Mouse (Mus musculus): Measurements from ENCODE around the gene Szrd1. TPM values are rescaled to one million over a fixed set of nuclear protein-coding genes. Genes with fewer than 3 reads are reported as not detected.

The Szrd1 gene
- polyA plus RNA-seq, 1 experiment: 54.2 TPM

DNA sequence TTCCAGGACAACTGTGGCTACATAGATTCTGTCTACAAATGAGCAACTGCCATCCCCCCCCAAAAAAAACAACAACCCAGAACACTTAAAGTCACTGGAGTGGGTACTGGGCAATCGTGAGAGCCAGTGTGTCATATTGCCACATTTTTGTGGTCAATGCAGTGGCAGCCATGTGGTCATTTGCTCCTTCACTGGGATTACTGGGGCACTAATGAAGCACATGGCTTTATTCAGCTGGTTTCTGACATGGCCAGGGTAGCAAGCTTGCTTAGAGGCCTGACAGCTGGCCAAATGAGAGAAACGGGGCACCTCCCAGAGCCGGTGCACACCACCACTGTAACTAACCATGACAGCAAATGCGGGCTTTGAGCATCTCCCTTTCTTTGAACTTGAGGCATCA lies 38.9 kb upstream of the Szrd1 start:
- TF ChIP-seq CTCF (IDR thresholded peaks at IDR 0.05; ENCODE audit: borderline replicate concordance, control insufficient read depth, extremely low read depth, insufficient read depth, low read length, poor library complexity) (no peak), POLR2A (IDR thresholded peaks at IDR 0.05; ENCODE audit: control insufficient read depth, extremely low read depth, insufficient read depth, low read length, poor library complexity) (no peak)
- H3K36me3 ChIP-seq (ENCODE audit: control insufficient read depth, insufficient read depth, low read length): peaks cover 19% of the 10 kb centered on the region; the same call in 1 of the 2 replicates
- no peaks in the 10 kb centered on the region for H3K27me3 ChIP-seq (ENCODE audit: control insufficient read depth, insufficient read depth, low read length)
- H3K4me3 ChIP-seq (ENCODE audit: control insufficient read depth, insufficient read depth, low read length): no peak overlapping the region
- 98% methylated on average over 4 of the region's 4 CpGs for whole genome bisulfite sequencing
- no peak overlapping the region for H3K27ac ChIP-seq (ENCODE audit: control insufficient read depth, insufficient read depth, low read length)
- no peak for DNase-seq
- peaks cover 4% of the 10 kb centered on the region; the same call in 1 of the 2 replicates for H3K4me1 ChIP-seq (replicated peaks; ENCODE audit: control insufficient read depth, insufficient read depth, low read length)

DNA sequence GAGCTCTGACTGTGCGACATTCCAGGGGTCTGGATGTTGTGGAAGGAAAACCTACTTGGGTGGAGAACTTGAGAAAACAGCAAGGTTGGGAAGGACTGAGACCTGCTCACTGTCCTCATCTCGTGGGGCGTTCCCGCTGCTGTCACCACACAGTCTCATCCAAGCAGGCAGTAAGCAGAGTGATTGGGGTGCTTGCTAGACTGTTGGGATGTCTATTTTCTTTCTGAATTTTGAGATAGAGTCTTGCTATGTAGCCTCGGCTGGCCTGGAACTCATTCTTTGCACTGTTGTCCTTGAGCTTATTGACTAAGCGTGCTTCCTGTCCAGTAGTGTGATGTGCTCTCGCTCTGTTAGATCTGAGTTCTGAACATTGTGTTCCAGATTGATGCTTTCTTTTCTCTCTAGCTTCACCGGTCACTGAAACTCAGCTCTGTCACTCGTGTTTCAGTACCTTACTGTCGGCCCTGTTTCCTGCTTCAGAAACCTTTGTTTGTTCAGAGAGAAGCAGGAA lies 36.8 kb upstream of the Szrd1 start:
- no peak overlapping the region for H3K4me3 ChIP-seq (ENCODE audit: control insufficient read depth, insufficient read depth, low read length)
- H3K4me1 ChIP-seq (replicated peaks; ENCODE audit: control insufficient read depth, insufficient read depth, low read length): no peaks in the 10 kb centered on the region
- no peaks in the 10 kb centered on the region for H3K27me3 ChIP-seq (ENCODE audit: control insufficient read depth, insufficient read depth, low read length)
- TF ChIP-seq CTCF (IDR thresholded peaks at IDR 0.05; ENCODE audit: borderline replicate concordance, control insufficient read depth, extremely low read depth, insufficient read depth, low read length, poor library complexity): no peak
- TF ChIP-seq POLR2A (IDR thresholded peaks at IDR 0.05; ENCODE audit: control insufficient read depth, extremely low read depth, insufficient read depth, low read length, poor library complexity): no peak
- WGBS: 91% methylated on average over 10 of the region's 10 CpGs
- no peak for DNase-seq
- H3K27ac ChIP-seq (ENCODE audit: control insufficient read depth, insufficient read depth, low read length): no peak overlapping the region
- H3K36me3 ChIP-seq (ENCODE audit: control insufficient read depth, insufficient read depth, low read length): peaks cover 20% of the 10 kb centered on the region

DNA sequence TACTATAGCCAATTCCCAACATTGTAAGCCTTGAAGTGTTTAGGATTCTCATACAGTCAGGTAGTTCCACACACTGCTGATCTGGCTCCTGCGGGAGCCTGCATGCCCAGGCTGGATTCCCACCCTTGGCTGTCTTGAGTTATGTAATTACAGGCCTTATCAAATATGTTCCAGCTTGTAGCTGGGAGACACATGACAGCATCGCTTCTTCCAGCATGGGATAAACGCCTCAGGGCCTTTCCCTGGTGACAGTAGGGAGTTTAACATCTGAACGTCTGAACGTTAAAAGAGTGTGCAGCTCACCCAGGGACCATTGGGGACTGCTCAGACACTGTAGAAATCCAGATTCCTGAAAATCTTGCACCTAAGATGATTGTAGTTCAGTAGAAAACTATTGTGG lies 36.2 kb upstream of the Szrd1 start:
- Histone ChIP-seq H3K4me1 (replicated peaks; ENCODE audit: control insufficient read depth, insufficient read depth, low read length) (no peaks in the 10 kb centered on the region), H3K4me3 (ENCODE audit: control insufficient read depth, insufficient read depth, low read length) (no peak overlapping the region), H3K36me3 (ENCODE audit: control insufficient read depth, insufficient read depth, low read length) (peaks cover 23% of the 10 kb centered on the region), H3K27ac (ENCODE audit: control insufficient read depth, insufficient read depth, low read length) (no peak overlapping the region), H3K27me3 (ENCODE audit: control insufficient read depth, insufficient read depth, low read length) (no peaks in the 10 kb centered on the region)
- WGBS: 94% methylated on average over 5 of the region's 5 CpGs
- DNase-seq: no peak
- no peak for TF ChIP-seq CTCF (IDR thresholded peaks at IDR 0.05; ENCODE audit: borderline replicate concordance, control insufficient read depth, extremely low read depth, insufficient read depth, low read length, poor library complexity)
- no peak for TF ChIP-seq POLR2A (IDR thresholded peaks at IDR 0.05; ENCODE audit: control insufficient read depth, extremely low read depth, insufficient read depth, low read length, poor library complexity)

DNA sequence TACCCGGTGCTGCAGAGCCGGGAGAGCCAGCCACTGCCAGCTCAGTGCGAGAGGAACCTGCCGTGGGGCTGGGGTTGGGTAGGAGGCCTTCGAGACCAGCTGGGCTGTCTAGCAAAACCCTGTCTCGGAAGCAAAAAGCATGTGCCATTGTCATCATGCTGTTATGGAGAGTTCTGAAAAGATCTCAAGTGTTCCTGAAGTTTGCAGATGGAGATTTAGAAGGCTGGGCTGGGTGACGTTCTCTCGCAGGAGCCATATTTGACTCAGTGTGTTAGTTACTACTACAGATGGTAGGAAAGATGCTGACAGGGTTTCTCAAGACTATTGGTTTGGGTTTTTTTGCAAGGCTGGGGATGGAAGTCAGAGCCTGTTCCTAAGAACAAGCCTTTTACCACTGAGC lies 32.5 kb upstream of the Szrd1 start:
- Histone ChIP-seq H3K36me3 (ENCODE audit: control insufficient read depth, insufficient read depth, low read length) (peaks cover 18% of the 10 kb centered on the region), H3K4me3 (ENCODE audit: control insufficient read depth, insufficient read depth, low read length) (no peak overlapping the region), H3K27ac (ENCODE audit: control insufficient read depth, insufficient read depth, low read length) (no peak overlapping the region), H3K27me3 (ENCODE audit: control insufficient read depth, insufficient read depth, low read length) (no peaks in the 10 kb centered on the region), H3K4me1 (replicated peaks; ENCODE audit: control insufficient read depth, insufficient read depth, low read length) (no peaks in the 10 kb centered on the region)
- DNase-seq: no peak
- TF ChIP-seq CTCF (IDR thresholded peaks at IDR 0.05; ENCODE audit: borderline replicate concordance, control insufficient read depth, extremely low read depth, insufficient read depth, low read length, poor library complexity) (no peak), POLR2A (IDR thresholded peaks at IDR 0.05; ENCODE audit: control insufficient read depth, extremely low read depth, insufficient read depth, low read length, poor library complexity) (no peak)
- WGBS: 97% methylated on average over 8 of the region's 8 CpGs

DNA sequence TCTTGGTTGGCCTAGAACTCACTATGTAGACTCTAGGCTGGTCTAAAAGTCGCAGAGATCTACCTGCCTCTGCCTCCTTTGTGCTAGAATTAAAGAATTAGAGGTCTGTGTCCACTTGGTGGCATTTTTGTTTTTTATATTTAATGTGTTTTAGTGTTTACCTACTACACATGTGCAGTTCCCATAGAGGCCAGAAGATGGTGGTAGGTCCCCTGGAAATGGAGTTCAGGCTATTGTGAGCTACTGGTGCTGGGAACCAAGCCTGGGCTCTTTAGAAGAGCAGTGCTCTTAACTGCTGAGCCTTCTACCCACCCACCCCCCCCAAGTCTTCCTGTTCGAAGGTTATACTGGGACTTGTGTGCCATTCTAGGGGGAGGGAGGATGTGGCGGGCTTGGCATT lies 27.6 kb upstream of the Szrd1 start:
- H3K27me3 ChIP-seq (ENCODE audit: control insufficient read depth, insufficient read depth, low read length): no peaks in the 10 kb centered on the region
- H3K4me3 ChIP-seq (ENCODE audit: control insufficient read depth, insufficient read depth, low read length): no peak overlapping the region
- no peak overlapping the region for H3K27ac ChIP-seq (ENCODE audit: control insufficient read depth, insufficient read depth, low read length)
- DNase-seq: no peak
- no peaks in the 10 kb centered on the region; the same call in 1 of the 2 replicates for H3K4me1 ChIP-seq (replicated peaks; ENCODE audit: control insufficient read depth, insufficient read depth, low read length)
- H3K36me3 ChIP-seq (ENCODE audit: control insufficient read depth, insufficient read depth, low read length): peaks cover 7% of the 10 kb centered on the region
- WGBS: 98% methylated on average over 3 of the region's 3 CpGs
- TF ChIP-seq CTCF (IDR thresholded peaks at IDR 0.05; ENCODE audit: borderline replicate concordance, control insufficient read depth, extremely low read depth, insufficient read depth, low read length, poor library complexity): no peak
- no peak for TF ChIP-seq POLR2A (IDR thresholded peaks at IDR 0.05; ENCODE audit: control insufficient read depth, extremely low read depth, insufficient read depth, low read length, poor library complexity)

DNA sequence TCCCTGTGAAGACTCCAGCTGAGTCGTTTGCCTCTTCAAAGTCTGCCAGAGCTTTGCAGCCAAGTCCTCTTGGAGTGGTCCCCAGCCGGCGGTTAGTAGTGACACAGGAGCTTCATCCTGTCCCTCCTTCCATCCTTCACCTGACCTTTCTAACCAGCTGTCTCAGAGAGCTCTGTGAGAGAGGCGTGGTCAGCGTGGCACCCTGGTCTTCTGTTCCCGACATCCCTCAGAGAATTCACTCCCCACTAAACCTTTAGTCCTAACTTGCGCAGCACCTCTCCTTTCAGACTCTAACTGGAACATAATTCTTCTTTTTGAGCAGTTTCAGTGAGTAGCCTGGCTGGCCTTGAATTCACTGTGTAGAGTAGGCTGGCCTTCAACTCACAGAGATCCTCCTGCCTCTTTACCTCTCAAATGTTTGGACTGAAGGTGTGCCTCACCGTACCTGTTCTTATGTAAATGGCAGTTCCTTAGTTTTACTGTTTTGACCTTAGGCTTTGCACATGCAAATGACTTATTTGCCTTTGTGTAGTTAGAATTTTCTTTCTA lies 26.2 kb upstream of the Szrd1 start:
- no peak for DNase-seq
- no peaks in the 10 kb centered on the region for H3K27me3 ChIP-seq (ENCODE audit: control insufficient read depth, insufficient read depth, low read length)
- peaks cover under 1% of the 10 kb centered on the region for H3K36me3 ChIP-seq (ENCODE audit: control insufficient read depth, insufficient read depth, low read length)
- peaks cover 3% of the 10 kb centered on the region for H3K4me1 ChIP-seq (replicated peaks; ENCODE audit: control insufficient read depth, insufficient read depth, low read length)
- TF ChIP-seq POLR2A (IDR thresholded peaks at IDR 0.05; ENCODE audit: control insufficient read depth, extremely low read depth, insufficient read depth, low read length, poor library complexity) (no peak), CTCF (IDR thresholded peaks at IDR 0.05; ENCODE audit: borderline replicate concordance, control insufficient read depth, extremely low read depth, insufficient read depth, low read length, poor library complexity) (no peak)
- H3K4me3 ChIP-seq (ENCODE audit: control insufficient read depth, insufficient read depth, low read length): no peak overlapping the region
- no peak overlapping the region for H3K27ac ChIP-seq (ENCODE audit: control insufficient read depth, insufficient read depth, low read length)
- 75% methylated on average over 8 of the region's 8 CpGs for WGBS

Measured in thymus, adult 2 months (tissue).